Mouse (Mus musculus) forebrain, embryonic 16.5 days (tissue): ENCODE data around the gene Fam110a. TPM values are rescaled to one million over a fixed set of nuclear protein-coding genes. Genes with fewer than 3 reads are reported as not detected.
"Not testable (repeated sequence)": the region's sequence is repeated elsewhere in the genome, so short reads cannot be mapped to it uniquely, and the experiment has no call there.

Experiments
- ATAC-seq: fragments of 200-750 bp; cut with Nextera tagmentation; 2 replicates; pipeline ENCODE4 v1.8.0; 2017; ENCODE audit warnings: mild to moderate bottlenecking, moderate library complexity
- H3K27ac ChIP-seq: fragments of 300-500 bp; sonication (generic); 2 replicates; pipeline ENCODE4 v1.5.1; 2014; ENCODE audit warnings: low read length, control low read depth
- H3K27me3 ChIP-seq: fragments of 300-500 bp; sonication (generic); replicated peaks from 2 replicates; pipeline ENCODE4 v1.6.1; 2014; ENCODE audit warnings: low read length; ENCODE audit not compliant: control insufficient read depth, insufficient read depth
- H3K36me3 ChIP-seq: fragments of 300-500 bp; sonication (generic); 2 replicates; pipeline ENCODE4 v1.6.1; 2014; ENCODE audit not compliant: control insufficient read depth, insufficient read depth
- H3K4me1 ChIP-seq: fragments of 300-500 bp; sonication (generic); replicated peaks from 2 replicates; pipeline ENCODE4 v1.6.1; 2014; ENCODE audit warnings: low read length; ENCODE audit not compliant: control insufficient read depth, insufficient read depth
- H3K4me2 ChIP-seq: fragments of 300-500 bp; sonication (generic); 2 replicates; pipeline ENCODE4 v1.6.1; 2014; ENCODE audit warnings: mild to moderate bottlenecking, low read length, control low read depth
- H3K4me3 ChIP-seq: fragments of 300-500 bp; sonication (generic); replicated peaks from 2 replicates; pipeline ENCODE4 v1.5.1; 2014; ENCODE audit warnings: mild to moderate bottlenecking, low read length, control low read depth
- H3K9ac ChIP-seq: fragments of 300-500 bp; sonication (generic); replicated peaks from 2 replicates; pipeline ENCODE4 v1.6.1; 2014; ENCODE audit warnings: low read depth, low read length, control low read depth
- H3K9me3 ChIP-seq: fragments of 300-500 bp; sonication (generic); 2 replicates; pipeline ENCODE4 v1.6.1; 2016; ENCODE audit warnings: low read length; ENCODE audit not compliant: control insufficient read depth
- WGBS: fragments of 180-500 bp; shearing (Covaris S2); extraction: QIAGEN DNeasy Blood & Tissue Kit; methylation state at CpG from one replicate; pipeline ENCODE4 v1.1.7; 2014; 5-methylcytosine and 5-hydroxymethylcytosine counted together
- polyA plus RNA-seq: library from polyadenylated mRNA; unstranded; fragments of >200 nt; fragmentation: Nextera tagmentation; extraction: Ambion mirVana; gene quantifications from 2 replicates; pipeline ENCODE4 v1.2.1, GENCODE M21; 2015

Gene Fam110a
- polyA plus RNA-seq, 1 experiment from 2014 or later = 69.2 TPM

- no peak for ATAC-seq
- Histone ChIP-seq H3K4me2 (no peak overlapping the region), H3K36me3 (no peaks in the 10 kb centered on the region), H3K27ac (no peak overlapping the region), H3K27me3 (peaks cover 30% of the 10 kb centered on the region), H3K4me1 (peaks cover 6% of the 10 kb centered on the region; the same call in 1 of the 2 replicates), H3K9me3 (no peaks in the 10 kb centered on the region), H3K4me3 (no peak overlapping the region), H3K9ac (no peak overlapping the region)
- WGBS = 73% methylated on average over 4 of the region's 4 CpGs
Measured at GRCm38 (mm10) chr2:151998932-151999331, 18.9 kb upstream of the Fam110a start.

- WGBS = 62% methylated on average over 9 of the region's 9 CpGs
Measured at GRCm38 (mm10) chr2:151998505-151998899, 18.5 kb upstream of the Fam110a start.

GRCm38 (mm10) chr2:151997776-151998504 lies 17.9 kb upstream of the Fam110a start:
- Histone ChIP-seq H3K36me3 (no peaks in the 10 kb centered on the region), H3K9me3 (no peaks in the 10 kb centered on the region), H3K4me1 (peaks cover 6% of the 10 kb centered on the region; the same call in 1 of the 2 replicates), H3K4me2 (no peak overlapping the region), H3K27me3 (peaks cover 30% of the 10 kb centered on the region), H3K9ac (no peak overlapping the region), H3K27ac (no peak overlapping the region), H3K4me3 (no peak overlapping the region)
- no peak for ATAC-seq
- WGBS = 55% methylated on average over 8 of the region's 8 CpGs

More at GRCm38 (mm10) chr2:151998505-151998899, 18.5 kb upstream of the Fam110a start:
- H3K9ac ChIP-seq = no peak overlapping the region
- ATAC-seq = no peak
- peaks cover 6% of the 10 kb centered on the region; the same call in 1 of the 2 replicates for H3K4me1 ChIP-seq
- H3K27me3 ChIP-seq = peaks cover 30% of the 10 kb centered on the region
- no peaks in the 10 kb centered on the region for H3K36me3 ChIP-seq
- H3K27ac ChIP-seq = no peak overlapping the region
- no peak overlapping the region for H3K4me3 ChIP-seq
- no peaks in the 10 kb centered on the region for H3K9me3 ChIP-seq
- H3K4me2 ChIP-seq = no peak overlapping the region

- not testable (repeated sequence) for ATAC-seq, H3K27ac ChIP-seq, H3K9ac ChIP-seq, H3K4me2 ChIP-seq, H3K9me3 ChIP-seq, H3K4me3 ChIP-seq, H3K4me1 ChIP-seq, H3K36me3 ChIP-seq
- H3K27me3 ChIP-seq = peaks cover 30% of the 10 kb centered on the region
- WGBS = 57% methylated on average over 2 of the region's 2 CpGs
Measured at GRCm38 (mm10) chr2:151997190-151997575, 17.2 kb upstream of the Fam110a start.

GRCm38 (mm10) chr2:151996229-151997189 lies 16.5 kb upstream of the Fam110a start, which contains the start of gene Slc52a3:
Slc52a3 (plus strand) TSS chr2:151996511.
- Histone ChIP-seq H3K27me3 (peaks cover 30% of the 10 kb centered on the region), H3K4me3 (no peak within 1 kb of the TSS; the same call in 1 of the 2 replicates), H3K9ac (no peak within 1 kb of the TSS), H3K4me1 (peaks cover 6% of the 10 kb centered on the region; the same call in 1 of the 2 replicates), H3K27ac (no peak within 1 kb of the TSS), H3K9me3 (no peaks in the 10 kb centered on the region), H3K4me2 (peak within 1 kb of the TSS; percentile 26; the same call in 1 of the 2 replicates), H3K36me3 (no peaks in the 10 kb centered on the region)
- WGBS = 7% methylated on average over 35 of the region's 35 CpGs
- peak; percentile 43; the same call in 1 of the 2 replicates for ATAC-seq

DNA sequence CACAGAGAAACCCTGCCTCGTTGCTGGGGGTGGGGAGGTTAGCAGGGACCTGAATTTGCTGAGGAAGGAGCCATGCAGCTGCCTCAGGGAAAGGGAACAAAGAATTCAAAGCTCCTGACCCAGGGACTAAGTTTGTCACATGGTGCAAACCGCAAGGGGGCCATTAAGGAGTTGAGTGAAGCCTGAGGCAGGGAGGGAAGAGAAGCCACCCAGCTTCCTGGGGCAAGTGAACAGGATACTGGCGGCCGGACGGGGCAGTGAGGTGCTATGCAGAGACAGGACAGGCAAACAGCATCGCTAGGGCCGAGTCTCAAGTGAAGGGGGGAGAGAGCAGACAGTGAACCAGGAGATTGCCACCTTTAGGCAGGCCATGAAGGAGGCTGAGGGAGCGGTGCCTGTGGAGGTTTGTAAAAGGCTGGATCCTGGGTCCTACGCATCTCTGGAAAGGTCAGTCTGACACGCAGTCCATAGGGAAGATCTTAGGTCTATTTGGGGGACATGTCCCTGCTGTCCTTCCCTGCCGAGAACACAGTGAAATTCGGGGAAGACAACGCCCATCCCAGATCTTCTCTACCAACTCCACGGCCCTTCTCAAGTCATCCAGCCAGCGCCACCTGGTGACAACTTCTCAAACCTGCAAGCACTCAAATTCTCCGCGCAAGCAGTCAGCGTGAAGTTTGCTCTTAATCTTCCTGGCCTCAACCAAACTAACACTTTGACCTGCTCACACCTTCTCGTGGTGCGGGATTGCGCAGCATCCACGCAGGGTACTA lies 14.5 kb upstream of the Fam110a start:
- peak overlapping the region; percentile 43 for H3K4me2 ChIP-seq
- H3K4me1 ChIP-seq = peaks cover 10% of the 10 kb centered on the region; the same call in 1 of the 2 replicates
- H3K27ac ChIP-seq = no peak overlapping the region
- ATAC-seq = peak; percentile 33; the same call in 1 of the 2 replicates
- H3K27me3 ChIP-seq = peaks cover 26% of the 10 kb centered on the region
- no peaks in the 10 kb centered on the region for H3K9me3 ChIP-seq
- 7% methylated on average over 22 of the region's 22 CpGs for WGBS
- 0 out of 2 replicates have a peak overlapping the region, but pooled peaks have one; percentile 10 for H3K4me3 ChIP-seq
- no peaks in the 10 kb centered on the region for H3K36me3 ChIP-seq
- H3K9ac ChIP-seq = no peak overlapping the region

- no peak for ATAC-seq
- H3K9ac ChIP-seq = no peak overlapping the region
- no peak overlapping the region for H3K4me3 ChIP-seq
- WGBS = 36% methylated on average over 5 of the region's 5 CpGs
- peaks cover 10% of the 10 kb centered on the region for H3K27me3 ChIP-seq
- H3K9me3 ChIP-seq = no peaks in the 10 kb centered on the region
- H3K27ac ChIP-seq = no peak overlapping the region
- peaks cover 5% of the 10 kb centered on the region; the same call in 1 of the 2 replicates for H3K4me1 ChIP-seq
- H3K4me2 ChIP-seq = no peak overlapping the region
- H3K36me3 ChIP-seq = no peaks in the 10 kb centered on the region
Measured at GRCm38 (mm10) chr2:151991446-151991845, 11.4 kb upstream of the Fam110a start.

DNA sequence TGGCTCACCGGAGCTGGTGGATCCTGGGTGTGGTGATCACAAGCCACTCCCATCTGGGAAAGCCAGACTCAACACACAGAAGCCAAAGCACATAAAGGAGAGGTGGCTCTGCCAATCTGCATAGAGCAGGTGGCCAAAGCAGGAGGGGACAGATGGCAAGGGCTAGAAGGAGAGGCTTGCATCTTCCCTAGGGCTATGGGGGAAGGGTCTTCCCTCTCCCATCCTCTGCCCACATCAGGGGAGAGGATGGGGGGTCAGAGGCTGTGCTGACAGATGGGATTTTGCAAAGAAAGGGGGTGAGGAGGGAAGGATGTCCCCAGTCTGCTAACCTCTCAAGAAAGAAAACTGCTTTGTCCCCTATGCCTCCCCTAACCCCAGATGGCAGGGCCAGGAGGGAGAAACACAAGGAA lies 11.0 kb upstream of the Fam110a start:
- WGBS = 11% methylated on average over 1 of the region's 1 CpGs
- ATAC-seq = peak; percentile 67
- no peak overlapping the region for H3K4me2 ChIP-seq
- H3K36me3 ChIP-seq = no peaks in the 10 kb centered on the region
- H3K27me3 ChIP-seq = peaks cover 5% of the 10 kb centered on the region
- no peak overlapping the region for H3K4me3 ChIP-seq
- no peak overlapping the region for H3K27ac ChIP-seq
- H3K9ac ChIP-seq = no peak overlapping the region
- H3K4me1 ChIP-seq = peaks cover 4% of the 10 kb centered on the region; the same call in 1 of the 2 replicates
- no peaks in the 10 kb centered on the region for H3K9me3 ChIP-seq
